Mouse (Mus musculus): ENCODE results near the gene Kdm4a.

DNA sequence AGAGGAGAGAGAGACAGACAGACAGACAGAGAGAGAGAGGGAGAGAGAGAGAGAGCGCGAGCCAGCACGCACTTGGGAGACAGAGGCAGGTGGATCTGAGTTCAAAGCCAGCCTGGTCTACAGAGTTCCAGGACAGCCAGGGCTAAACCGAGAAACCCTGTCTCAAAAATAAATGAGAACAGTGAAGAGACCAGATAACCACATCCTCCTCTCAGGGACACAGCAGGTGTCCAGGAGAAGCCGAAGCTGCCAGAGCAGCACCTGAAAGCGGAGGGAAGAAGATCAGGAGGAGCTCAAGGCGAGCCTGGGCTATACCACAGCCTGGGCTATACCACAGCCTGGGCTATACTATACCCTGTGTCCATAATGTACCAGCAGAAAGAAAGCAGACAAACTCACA is 29.0 kb downstream of the Kdm4a start:
- TF ChIP-seq EP300 (IDR thresholded peaks at IDR 0.05; ENCODE audit: low read depth) (no peak), CTCF (IDR thresholded peaks at IDR 0.05; ENCODE audit: low read depth) (no peak)
